Mouse (Mus musculus): ENCODE measurements around the gene Trim9.

The Trim9 gene

GRCm38 (mm10) chr12:70347202-70347841 is at the start of gene Trim9:
Gene Trim9 (minus strand): TSS chr12:70347614.
- peak; percentile 68 to 88 for DNase-seq (ENCODE audit: low spot score in 2 of 2)

GRCm38 (mm10) chr12:70395061-70395460 is 47.6 kb upstream of the Trim9 start:
- DNase-seq (ENCODE audit: low spot score in 2 of 2): no peak

- DNase-seq (ENCODE audit: low spot score in 2 of 2): no peak
Measured at GRCm38 (mm10) chr12:70391236-70391635, 43.8 kb upstream of the Trim9 start.

- DNase-seq (ENCODE audit: low spot score in 2 of 2): no peak
Measured at GRCm38 (mm10) chr12:70374976-70375375, 27.6 kb upstream of the Trim9 start.

GRCm38 (mm10) chr12:70372874-70373273 is 25.5 kb upstream of the Trim9 start:
- DNase-seq (ENCODE audit: low spot score in 2 of 2): no peak

- no peak for DNase-seq (ENCODE audit: low spot score in 2 of 2)
Measured at GRCm38 (mm10) chr12:70369348-70369747, 21.9 kb upstream of the Trim9 start.

GRCm38 (mm10) chr12:70368820-70369219 is 21.4 kb upstream of the Trim9 start:
- no peak for DNase-seq (ENCODE audit: low spot score in 2 of 2)

GRCm38 (mm10) chr12:70367326-70368248 is 20.2 kb upstream of the Trim9 start:
- DNase-seq (ENCODE audit: low spot score in 2 of 2): no peak

GRCm38 (mm10) chr12:70363016-70363415 is 15.6 kb upstream of the Trim9 start:
- no peak for DNase-seq (ENCODE audit: low spot score in 2 of 2)

GRCm38 (mm10) chr12:70360276-70360675 is 12.9 kb upstream of the Trim9 start:
- no peak for DNase-seq (ENCODE audit: low spot score in 2 of 2)

- no peak for DNase-seq (ENCODE audit: low spot score in 2 of 2)
Measured at GRCm38 (mm10) chr12:70359443-70359842, 12.0 kb upstream of the Trim9 start.

GRCm38 (mm10) chr12:70354926-70355325 is 7.5 kb upstream of the Trim9 start:
- DNase-seq (ENCODE audit: low spot score in 2 of 2): no peak

- no peak for DNase-seq (ENCODE audit: low spot score in 2 of 2)
Measured at GRCm38 (mm10) chr12:70350490-70350889, 3.1 kb upstream of the Trim9 start.

GRCm38 (mm10) chr12:70349788-70350187 is 2.4 kb upstream of the Trim9 start:
- DNase-seq (ENCODE audit: low spot score in 2 of 2): no peak

GRCm38 (mm10) chr12:70348026-70348425 is 612 bp upstream of the Trim9 start:
- no peak for DNase-seq (ENCODE audit: low spot score in 2 of 2)

- DNase-seq (ENCODE audit: low spot score in 2 of 2): no peak
Measured at GRCm38 (mm10) chr12:70346139-70347026, 1.0 kb downstream of the Trim9 start.

GRCm38 (mm10) chr12:70345531-70346138 is 1.8 kb downstream of the Trim9 start:
- DNase-seq (ENCODE audit: low spot score in 2 of 2): no peak

- no peak for DNase-seq (ENCODE audit: low spot score in 2 of 2)
Measured at GRCm38 (mm10) chr12:70335176-70335575, 12.2 kb downstream of the Trim9 start.

- no peak for DNase-seq (ENCODE audit: low spot score in 2 of 2)
Measured at GRCm38 (mm10) chr12:70333253-70333805, 14.1 kb downstream of the Trim9 start.

- DNase-seq (ENCODE audit: low spot score in 2 of 2): no peak
Measured at GRCm38 (mm10) chr12:70329059-70329458, 18.4 kb downstream of the Trim9 start.

GRCm38 (mm10) chr12:70326956-70327355 is 20.5 kb downstream of the Trim9 start:
- DNase-seq (ENCODE audit: low spot score in 2 of 2): no peak

Measured in urinary bladder, postnatal 36 days (tissue).